Comparison of ENCODE assay signal across 16 mouse cellular contexts in the genomic region with DNA sequence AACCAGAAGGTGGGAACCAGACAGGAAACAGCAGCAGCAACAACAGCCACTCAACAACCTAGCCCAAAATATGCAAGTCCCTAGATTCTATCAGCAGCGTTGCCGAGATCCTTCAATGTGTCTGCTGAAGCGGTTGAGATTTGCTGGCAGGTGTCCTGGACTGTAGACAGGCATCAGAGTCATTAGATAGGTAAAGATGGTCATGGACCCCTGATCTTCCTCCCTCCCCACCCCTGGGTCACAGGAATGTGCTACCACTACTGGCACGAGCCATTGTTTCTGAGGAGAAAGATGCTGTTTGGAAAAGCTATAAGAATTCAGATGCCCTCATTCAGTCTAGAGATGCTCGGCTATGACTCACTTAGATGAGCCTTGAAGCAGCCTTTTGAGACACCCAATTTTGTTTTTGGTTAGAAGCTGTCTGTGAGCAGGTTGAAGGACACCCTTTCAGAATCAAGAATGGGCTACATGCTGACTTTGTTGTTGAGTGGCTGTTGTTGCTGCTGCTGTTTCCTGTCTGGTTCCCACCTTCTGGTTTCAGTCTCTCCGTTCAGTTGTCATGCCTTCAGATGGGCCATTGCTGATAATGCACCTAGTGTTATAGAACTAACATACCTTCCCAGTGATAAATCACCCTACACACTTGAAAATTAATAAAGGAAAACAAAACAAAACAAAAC. TPM values are rescaled to one million over a fixed set of nuclear protein-coding genes. Genes with fewer than 3 reads are reported as not detected.
DNase-seq lines count a peak whose midpoint lies in the region; ATAC-seq lines count a peak whose summit lies in the region.
"Had no signal": no experiment of that assay in that cellular context is flagged by ENCODE, and none has a peak within 500 bp of the region (broad histone marks: within the 10 kb centered on the region; RNA-seq: fewer than 3 reads in every experiment).

No protein-coding gene starts in this region.

- peak; percentile 6 for ATAC-seq in CD4-positive, CD25-positive, alpha-beta regulatory T cell, adult 4 months
- ATAC-seq in inflammation-experienced regulatory T-cells, adult 6 months: peak; percentile 7
- ATAC-seq: forebrain, embryonic 15.5 days; intestine, embryonic 16.5 days; midbrain, embryonic 16.5 days had no signal

- peak; percentile 31 to 36 for DNase-seq in spleen, postnatal 36 days (ENCODE audit: low spot score in 2 of 2)
- DNase-seq in spleen, adult 12 weeks (ENCODE audit: low spot score): no peak
- DNase-seq in cerebellum, adult 8-10 months: no peak
- DNase-seq in urinary bladder, postnatal 14 days (ENCODE audit: low spot score): no peak
- no peak for DNase-seq in adipocyte (ENCODE audit: low spot score)
- DNase-seq: adrenal gland, postnatal 10 days; gastrocnemius, postnatal 36 days; heart, postnatal 10 days; layer of hippocampus, postnatal 36 days; liver, embryonic 13.5 days; retina, postnatal 1 day had no signal

RNA-seq across cellular contexts. Expression of a gene that starts 3.5 kb away (rescaled TPM):
- 10 to 100 TPM; 19.3 to 30.6 TPM for polyA plus RNA-seq in CD4-positive, CD25-positive, alpha-beta regulatory T cell, adult 4 months (2017; shearing (Covaris generic))
- polyA plus RNA-seq in inflammation-experienced regulatory T-cells, adult 6 months (2017; shearing (Covaris generic)): 10 to 100 TPM; 18.7 to 44.9 (median 25.2) TPM

RNA-seq across cellular contexts. Expression of a gene that starts 57.2 kb away (rescaled TPM):
- 1 to 10 TPM; 2.0 to 2.8 TPM for polyA plus RNA-seq in CD4-positive, CD25-positive, alpha-beta regulatory T cell, adult 4 months (2017; shearing (Covaris generic))
- polyA plus RNA-seq in inflammation-experienced regulatory T-cells, adult 6 months (2017; shearing (Covaris generic)): 1 to 10 TPM in 2 of 3 experiments, not detected in 1; 1.6 to 2.3 TPM

RNA-seq across cellular contexts. Expression of a gene that starts 57.2 kb away (rescaled TPM):
- 10 to 100 TPM; 75.1 to 88.5 TPM for polyA plus RNA-seq in CD4-positive, CD25-positive, alpha-beta regulatory T cell, adult 4 months (2017; shearing (Covaris generic))
- polyA plus RNA-seq in inflammation-experienced regulatory T-cells, adult 6 months (2017; shearing (Covaris generic)): 10 to 100 TPM; 82.9 to 99.1 (median 84.9) TPM

Comparison
In these comparisons a context has a peak if more than half of its experiments do, and no peak if none do; other contexts are left out.
1. DNase-seq: peak in spleen, postnatal 36 days (2 of 2); none in spleen, adult 12 weeks (single experiment), cerebellum, adult 8-10 months (single experiment), urinary bladder, postnatal 14 days (single experiment) and adipocyte (single experiment).